Mouse (Mus musculus) fat pad, adult 2 months (tissue): ENCODE results near the gene Atad2b.
A peak's percentile ranks its signal among the peaks of the same experiment; 100 is the strongest.
"Not testable (repeated sequence)": the region's sequence is repeated elsewhere in the genome, so short reads cannot be mapped to it uniquely, and the experiment has no call there.

ENCODE experiments used
- DNase-seq: peaks from one replicate; pipeline ENCODE4 v3.0.0-alpha.2; 2011; ENCODE audit warnings: low read depth, low spot score; ENCODE audit errors: extremely low read depth

Gene Atad2b

DNA sequence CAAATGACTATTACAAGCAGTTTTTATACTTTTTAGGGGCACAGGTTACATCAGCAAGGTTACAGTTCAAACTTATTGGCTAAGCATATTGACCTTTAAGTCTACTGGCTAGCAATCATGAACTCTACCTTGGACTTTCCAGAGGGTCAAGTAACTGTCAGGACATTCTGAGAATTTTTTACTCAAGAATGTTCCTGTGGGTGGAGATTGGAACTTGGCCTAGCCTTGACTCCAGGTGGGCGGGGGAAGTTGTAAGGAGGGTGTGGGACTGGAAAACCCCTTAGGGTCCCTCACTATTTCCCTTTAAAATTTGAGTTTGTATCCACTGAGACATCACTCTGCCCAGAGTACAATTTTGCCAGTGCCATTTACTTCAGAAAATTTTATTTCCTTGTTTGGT is 6.7 kb upstream of the Atad2b start:
- not testable (repeated sequence) for DNase-seq

DNA sequence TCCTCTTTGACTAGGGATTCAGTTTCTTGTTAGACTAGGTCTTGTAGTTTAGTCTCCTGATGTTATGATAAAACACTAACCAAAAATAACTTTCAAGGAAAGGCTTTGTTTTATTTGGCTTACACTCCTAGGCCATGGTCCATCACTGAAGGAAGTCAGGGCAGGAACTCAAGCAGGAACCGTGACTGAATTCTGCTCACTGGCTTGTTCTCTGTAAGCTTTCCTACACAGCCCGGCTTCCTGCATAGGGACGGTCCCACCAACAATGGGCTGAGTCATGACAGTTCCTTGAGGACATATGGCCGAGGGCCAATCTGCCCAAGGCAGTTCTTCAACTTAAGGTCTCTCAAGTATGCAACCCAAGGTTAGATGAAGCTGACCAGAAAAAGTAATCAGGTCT is 5.4 kb upstream of the Atad2b start:
- DNase-seq: no peak

DNA sequence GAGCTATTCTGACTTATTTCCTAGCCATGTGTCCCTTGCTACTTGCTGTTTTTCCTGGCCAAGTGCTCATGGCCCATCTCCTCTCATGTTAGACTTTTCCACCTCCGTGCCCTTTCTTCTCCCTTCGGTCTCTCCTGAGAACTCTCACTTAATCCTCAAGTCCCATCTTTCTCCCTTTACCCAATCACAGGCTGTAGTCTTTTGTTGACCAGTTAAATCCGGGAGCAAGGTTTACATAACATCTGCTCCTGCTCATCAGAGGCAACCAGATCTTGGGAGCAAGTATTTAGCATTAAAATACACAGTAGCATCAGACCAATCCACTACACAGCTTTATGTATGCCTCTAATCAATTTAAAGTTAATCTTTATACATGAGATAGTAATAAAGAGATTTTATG is 2.7 kb upstream of the Atad2b start:
- DNase-seq: no peak

DNA sequence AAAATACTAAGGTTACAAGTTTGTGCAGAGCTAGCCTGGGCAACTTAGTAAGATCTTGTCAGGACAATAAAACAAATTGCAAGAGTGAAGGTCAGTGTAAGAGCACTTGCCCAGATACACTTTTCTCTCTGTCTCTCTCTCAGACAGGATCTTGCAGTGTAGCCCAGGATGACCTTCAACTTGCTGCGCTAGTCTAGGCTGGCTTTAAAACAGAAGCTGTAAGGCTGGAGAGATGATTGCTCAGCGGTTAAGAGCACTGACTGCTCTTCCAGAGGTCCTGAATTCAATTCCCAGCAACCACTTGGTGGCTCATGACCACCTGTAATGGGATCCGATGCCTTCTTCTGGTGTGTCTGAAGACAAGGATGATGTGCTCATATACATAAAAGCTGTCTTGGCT is 2.2 kb upstream of the Atad2b start:
- no peak for DNase-seq

DNA sequence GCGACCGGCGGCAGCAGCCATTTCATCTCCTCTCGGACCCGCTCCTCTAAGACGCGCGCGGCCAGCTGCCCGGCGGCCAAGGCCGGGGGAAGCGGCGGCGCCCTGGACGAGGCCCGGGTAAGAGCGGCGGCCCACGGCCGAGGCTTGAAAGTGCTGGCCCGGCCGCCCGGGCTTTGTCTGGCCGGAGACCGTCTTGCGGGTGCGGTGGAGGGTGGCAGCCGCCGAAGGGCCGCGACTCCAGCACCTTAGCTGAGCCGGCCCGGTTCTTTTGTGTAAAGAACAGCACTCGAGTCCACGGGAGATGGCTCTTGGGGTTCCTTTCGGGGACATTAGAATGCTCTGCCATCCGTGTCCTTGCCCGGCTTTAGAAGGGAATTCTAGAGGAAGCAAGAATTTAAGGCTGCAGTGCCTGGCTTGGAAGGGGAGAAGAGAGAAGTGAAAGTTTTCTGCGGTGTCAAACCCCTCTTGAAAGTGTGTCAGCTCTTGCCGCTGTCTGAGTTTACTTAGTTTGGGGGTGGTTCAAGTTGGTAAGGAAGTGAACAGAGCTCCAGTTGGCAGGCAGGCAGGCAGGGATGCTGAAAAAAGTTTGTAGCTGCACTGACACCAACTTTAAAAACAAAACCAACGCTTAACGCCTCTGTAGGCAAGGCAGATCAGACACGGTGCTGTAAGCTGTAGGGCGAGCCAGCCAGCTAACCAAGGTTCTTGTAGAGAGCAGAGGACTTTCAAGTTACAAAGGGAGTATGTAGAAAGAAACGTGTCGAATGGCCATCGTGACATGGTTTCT is 845 bp downstream of the Atad2b start:
- DNase-seq: no peak

DNA sequence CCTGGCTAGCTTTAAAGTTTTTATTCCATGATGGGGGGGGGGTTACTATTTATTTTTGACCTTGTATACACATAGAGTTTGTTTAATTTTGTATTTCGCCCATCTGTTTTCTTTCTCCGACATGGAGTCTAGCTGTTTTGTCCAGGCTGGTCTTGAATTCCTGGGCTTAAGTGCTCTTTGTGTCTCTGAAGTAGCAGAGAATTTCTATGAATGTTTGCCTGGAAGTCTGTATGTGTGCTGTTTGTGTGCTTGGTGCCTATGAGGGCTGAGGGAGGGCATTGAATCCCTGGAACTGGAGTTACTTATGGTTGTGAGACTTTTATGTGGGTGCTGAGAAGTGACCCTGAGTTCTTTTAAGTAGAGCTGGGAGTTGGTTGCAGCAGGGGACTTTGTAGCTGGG is 11.0 kb downstream of the Atad2b start:
- no peak for DNase-seq

DNA sequence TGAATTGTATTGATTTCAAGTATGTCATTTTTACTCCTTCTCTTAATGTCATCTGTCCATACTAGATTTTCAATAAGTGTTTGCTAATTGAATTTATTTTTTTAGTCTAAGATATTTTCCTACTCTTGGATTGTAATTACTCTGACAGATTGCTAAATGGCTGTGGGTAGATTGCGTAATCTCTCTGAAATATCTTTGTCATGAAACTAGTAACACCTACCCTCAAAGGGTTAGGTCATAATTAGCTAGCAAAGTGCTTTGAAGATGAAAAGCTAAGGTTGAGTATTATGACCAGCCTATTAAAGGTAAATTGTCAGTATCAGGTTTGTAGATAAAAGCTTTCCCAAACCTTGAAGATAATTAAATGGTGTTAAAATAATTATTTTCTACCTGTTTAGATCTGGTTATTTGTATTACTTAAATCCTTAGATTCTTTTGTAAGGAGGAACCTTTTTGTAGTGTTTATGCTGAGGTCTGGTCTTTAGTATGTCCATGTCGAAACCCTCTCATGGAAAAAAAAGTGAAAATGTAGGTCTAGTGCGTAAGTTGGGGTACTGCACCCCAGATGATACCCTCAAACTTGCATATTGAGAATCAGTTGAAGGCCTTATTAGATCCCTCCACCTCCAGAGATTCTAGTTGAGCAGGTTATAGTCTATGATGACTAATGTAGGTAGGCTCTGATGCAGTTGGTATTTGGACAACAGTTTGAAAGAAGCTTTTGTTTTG is 13.8 kb downstream of the Atad2b start:
- DNase-seq: peak; percentile 34

DNA sequence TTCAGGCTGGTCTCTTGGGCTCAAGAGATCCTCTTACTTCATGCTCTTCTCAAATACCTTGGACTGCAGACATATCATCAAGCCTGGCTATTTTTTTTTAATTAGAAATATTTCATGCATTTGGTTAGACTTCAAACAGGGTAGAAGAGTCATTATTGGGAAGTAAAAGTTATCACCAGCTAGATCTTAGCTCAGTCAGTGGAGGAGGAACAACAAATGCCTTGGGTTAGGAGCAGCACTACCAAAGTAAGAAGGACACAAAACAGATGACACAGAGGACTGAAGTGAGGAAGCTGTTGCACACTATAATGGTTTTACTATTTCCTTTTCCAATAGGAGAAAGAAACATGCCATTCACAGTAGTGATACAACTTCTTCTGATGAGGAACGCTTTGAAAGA is 35.1 kb downstream of the Atad2b start:
- no peak for DNase-seq

DNA sequence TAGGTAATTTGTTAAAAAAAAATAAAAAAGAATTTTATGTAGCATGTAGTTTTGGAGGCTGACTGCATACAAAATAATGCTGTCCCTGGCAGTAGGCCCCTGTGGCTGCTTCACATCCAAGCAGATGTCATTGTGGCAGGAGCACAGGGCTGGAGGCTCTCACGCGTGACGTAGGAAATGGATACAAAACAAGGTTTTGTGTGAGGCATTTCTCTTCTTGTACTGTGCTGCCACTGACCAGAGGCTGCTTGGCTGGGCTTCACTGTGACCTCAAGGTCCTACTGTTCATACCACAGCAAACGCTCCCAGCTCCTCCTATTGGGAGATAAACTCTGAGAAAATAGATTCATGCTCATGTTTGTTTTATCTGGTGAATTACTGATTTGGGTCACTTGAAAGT is 36.0 kb downstream of the Atad2b start:
- no peak for DNase-seq

DNA sequence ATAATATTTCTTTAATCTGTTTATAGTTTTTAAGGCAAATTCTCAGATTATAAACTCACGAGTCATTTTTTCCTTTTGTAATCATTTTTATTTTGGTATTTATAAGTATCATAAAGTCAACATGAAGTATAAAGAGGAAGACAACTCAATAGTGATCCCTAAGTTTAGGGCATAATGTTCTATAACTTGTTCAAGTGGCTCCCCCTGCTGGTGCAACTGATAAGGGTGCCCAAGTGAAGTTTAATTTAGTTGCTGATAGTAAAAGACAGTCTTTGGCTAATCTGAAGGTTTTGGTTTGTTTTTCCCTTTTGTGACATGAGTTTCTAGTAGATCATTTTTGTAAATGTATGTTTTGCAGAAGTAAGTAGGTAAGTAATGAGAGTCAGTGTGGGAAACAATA is 55.8 kb downstream of the Atad2b start:
- DNase-seq: no peak

DNA sequence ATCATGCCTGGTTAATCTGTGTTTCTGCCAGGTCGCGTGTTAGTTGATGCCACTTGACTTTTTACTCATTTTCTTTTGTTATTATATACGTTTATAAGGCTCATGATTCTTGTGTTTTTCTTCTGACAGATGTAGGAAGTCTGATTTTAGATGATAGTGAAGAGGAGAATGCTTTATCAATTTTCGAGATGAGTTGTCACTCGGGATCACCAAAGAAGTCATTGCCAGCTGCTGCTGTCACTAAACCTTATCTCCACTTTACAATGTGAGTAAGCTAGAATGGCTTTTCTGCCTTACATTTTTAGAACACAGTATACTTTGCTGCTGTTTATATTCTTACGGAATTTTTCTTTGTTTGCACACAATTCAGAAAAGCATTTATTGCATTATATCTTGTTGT is 61.2 kb downstream of the Atad2b start:
- no peak for DNase-seq

DNA sequence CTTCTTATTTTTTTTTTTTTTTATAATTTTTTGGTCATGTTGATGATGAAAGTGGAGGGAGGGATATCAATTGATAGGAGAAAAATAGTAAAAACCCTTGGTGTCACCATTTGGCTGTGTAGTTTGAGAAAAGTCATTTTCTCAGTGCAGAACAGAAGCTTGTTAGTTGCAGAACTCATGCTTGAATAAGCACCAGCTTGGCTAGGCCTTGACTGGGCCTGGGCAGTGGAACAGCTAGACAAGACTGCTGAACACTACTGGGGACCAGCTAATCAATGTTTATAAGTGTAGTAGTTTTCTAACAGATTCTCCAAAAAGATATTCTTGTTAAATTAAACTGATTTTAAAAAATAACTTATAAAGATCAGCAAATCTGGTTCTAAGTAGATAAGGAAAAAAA is 79.8 kb downstream of the Atad2b start:
- no peak for DNase-seq

DNA sequence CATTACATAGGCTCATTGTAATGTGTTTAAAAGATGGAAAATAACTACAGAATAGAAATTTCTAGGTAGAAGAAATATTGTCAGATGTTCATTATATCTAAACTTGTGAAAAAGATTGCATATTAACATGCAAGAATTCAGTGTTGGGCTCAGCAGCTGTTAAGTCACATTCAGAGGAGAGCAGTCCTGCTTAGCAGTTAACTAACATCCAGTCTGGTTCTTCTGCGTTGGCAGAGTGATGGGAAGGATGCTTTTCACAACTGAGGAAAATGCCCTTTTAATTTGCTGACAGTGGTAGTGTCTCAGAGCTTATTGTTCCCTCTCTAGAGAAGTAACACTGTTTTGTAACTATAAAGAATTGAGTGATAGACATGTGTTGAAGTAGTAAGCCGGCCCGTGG is 88.2 kb downstream of the Atad2b start:
- no peak for DNase-seq

DNA sequence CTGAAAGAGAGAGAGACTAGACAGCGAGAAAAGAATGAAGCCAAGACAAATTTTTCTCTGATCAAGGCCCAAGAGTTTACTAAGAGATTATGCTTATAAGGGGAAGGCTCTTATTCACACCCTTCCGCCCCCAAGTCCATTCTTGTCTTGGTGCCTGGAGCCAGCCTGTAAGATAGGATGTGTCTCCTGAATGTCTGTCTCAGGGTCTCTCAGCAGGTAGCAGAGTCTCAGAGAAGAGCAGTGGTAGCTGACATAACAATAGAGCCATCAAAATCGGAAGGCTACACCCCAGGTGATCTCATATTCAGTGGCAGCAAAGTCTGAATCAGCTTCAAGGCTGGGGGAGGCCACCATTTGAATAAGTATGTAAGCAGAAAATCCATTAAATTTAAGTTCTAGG is 88.6 kb downstream of the Atad2b start:
- not testable (repeated sequence) for DNase-seq

DNA sequence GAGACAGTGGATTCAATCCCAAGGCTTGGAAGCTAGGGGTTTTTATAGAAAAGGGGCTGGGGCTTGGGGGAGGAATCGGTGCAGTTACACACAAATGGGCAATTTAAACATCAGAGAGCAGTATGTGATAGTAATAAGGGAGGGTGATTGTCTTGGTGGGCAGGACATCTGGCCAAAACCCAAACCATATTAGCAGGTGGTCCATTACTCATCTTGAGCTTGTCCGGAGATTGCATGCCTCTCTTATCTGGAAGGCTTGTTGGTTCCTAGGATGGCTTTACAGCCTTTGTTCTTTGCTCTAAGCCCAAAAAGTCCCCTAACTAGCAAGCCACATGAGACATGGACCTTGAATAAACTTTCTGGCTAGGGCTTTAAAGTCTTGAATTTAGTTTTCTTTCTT is 91.5 kb downstream of the Atad2b start:
- DNase-seq: not testable (repeated sequence)

DNA sequence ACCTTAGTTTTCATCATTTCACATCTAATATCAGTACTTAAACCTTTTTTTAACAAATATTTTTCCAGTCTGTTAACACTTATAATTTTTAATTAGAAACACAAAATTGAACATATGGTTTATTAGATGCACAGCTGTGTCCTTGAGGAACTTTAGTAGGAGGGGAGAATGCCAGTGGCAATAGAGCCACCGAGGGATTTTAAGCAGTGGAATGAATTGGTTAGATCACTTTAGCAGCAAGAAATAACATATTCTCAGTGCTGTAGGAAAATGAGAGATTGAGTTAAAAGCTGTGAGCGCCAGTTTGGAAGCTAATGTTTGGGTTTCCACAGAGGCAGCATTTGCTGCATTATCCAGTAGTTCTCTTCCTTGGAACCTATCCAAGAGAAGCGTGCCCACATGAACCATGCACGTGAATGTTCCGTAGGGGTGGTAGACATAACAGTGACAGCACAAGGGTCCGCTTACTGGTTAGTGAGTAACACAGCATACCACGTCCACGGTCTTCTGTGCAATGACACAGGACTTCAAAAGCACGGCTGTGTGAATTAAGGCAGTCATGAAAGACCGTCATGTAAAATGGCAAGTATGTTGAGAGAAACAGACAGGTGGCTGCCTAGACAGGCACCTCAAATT is 108.2 kb downstream of the Atad2b start:
- no peak for DNase-seq

DNA sequence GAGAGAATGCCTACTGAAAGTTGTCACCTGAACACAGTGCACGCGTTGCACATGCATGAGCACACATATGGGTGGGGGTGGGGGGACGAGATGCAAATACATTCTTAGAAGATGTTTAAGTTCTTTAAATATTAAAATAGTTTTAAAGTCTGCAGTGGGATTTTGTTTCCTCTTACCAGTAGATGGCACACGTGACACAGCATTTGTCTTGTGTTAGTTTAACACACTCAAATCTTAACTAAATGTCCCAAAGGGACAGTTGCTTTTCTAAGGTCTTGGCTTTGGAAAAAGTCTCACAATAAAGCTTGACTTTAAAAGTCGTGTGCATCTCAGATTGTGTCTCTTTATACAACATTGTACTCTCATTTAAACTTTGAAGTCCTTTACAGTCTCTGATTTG is 111.9 kb downstream of the Atad2b start:
- no peak for DNase-seq

DNA sequence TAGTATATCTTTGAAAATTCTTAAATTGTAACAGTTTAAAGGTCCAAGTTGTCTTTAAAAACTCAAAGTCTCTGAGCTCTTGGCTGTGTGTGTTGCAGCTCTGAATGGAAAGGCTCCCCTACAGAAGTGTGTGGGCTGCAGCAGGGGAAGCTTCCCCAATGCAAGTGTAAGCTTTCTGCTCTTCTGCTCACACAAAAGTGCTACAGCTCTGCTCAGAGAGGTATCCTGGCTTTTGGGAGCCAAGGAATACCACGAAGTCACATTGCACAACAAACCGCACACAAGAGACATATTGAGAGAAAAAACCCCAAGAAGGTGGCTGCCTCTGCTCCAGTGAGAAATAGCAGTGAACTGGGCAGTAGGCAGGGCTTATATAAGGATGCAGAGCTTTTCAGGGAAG is 120.9 kb downstream of the Atad2b start:
- DNase-seq: no peak

DNA sequence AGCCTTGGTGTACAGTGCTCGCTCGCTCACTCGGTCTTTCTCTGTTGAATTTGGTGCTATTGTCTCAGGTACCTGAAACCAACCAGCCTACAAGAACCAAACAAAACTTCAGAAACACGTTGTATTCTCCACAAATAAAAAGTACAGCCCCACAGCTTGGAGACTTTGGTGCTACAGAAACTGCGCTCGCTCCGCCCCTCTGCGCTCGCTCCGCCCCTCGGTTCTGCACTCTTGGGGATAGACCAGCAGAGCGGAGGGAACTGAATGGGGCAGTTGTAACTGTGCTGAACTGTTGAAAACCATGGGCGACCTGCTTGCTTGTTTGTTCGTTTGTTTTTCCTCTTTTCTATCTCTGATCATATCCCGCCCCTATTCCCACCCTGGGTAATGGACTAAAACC is 127.0 kb downstream of the Atad2b start:
- DNase-seq: no peak

DNA sequence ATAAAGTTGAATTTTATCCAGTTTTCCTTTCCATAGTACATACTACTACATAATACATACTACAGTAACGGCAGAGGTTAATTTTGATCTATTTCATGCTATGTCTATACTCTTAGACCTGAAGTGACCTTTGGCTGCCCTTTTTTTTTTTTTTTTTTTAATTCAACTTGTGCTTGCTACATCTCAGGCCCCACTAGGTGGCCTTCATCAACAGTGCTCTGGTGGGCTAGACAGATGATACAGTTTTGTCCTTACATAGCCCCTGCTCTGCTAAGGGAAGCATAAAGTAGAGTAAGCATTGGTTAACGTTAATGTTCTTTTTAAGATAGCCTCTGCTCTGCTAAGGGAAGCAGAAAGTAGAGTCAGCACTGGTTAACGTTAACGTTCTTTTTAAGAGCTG is 131.0 kb downstream of the Atad2b start:
- no peak for DNase-seq

DNA sequence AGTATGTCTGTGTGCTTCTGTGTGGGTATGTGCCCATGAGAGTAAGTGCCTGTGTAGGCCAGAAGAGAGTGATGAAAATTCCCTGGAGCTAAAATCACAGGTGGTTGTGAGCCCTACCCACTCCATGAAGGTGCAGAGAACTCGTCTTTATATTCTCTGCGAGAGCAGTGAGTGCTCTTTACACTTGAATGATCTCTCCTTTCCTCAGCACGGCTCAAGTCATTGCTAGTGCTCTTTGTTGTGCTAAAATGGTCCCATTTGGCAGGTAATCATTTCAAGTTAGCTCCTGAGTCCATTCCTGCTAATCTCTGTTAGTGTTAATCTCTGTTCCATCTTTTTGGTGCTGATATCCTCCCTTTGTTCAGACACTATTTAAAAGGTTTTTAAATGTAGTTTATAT is 150.4 kb downstream of the Atad2b start:
- DNase-seq: no peak

DNA sequence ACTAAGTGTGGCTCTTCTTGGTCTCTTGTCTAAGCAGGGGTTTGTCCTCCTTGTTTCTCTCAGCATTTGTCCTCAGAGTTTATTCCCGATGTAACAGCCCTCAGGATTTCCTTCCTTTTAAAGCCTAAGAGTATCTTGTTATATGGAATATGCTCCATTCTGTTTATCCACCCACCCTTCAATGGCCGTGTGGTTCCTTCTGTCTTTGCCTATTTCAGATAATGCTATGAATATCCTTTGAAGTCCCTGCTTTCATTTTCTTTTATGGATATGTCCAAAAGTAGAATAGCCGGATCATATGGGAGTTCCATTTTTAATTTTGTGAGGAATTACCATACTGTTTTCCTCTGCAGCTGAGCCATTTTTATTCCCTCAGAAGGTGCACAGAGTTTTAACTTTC is 153.0 kb downstream of the Atad2b start:
- no peak for DNase-seq
